Mouse (Mus musculus): ENCODE results near the gene Abcg2. TPM values are rescaled to one million over a fixed set of nuclear protein-coding genes. Genes with fewer than 3 reads are reported as not detected.

The Abcg2 gene
- total RNA-seq, 2 experiments from 2014 or later, result 32.0 to 35.0 TPM

DNA sequence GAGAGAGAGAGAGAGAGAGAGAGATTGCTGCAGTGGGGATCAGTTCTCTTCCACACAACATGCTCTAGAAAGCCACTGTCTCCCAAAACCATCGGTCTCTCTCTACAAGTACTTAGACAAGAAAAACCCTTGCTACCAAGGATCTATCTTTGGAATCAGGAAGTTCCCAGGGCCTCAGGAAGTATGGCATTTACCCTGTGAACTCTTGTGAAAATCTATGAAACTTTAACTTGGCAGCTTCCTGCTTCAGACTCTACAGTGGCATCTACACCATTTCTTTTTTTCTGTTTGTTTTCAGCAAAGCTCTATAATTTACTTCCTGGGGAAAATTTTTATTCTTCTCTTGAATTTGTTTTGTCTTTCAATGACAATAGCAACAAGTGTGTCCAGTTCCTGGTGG is 150.8 kb downstream of the Abcg2 start:
- DNase-seq, result no peak
- intact Hi-C loops (cut with DNase I), result no loop called here

Other genes with a start within 250 kb of the Abcg2 start
- gene Vmn1r30, start 141.1 kb upstream of the Abcg2 start, total RNA-seq (2021), result not detected
- gene Vmn1r31, start 109.2 kb upstream of the Abcg2 start, total RNA-seq (2021), result not detected
- gene Herc3, start 246.9 kb downstream of the Abcg2 start, total RNA-seq (2021), result 10 to 100 TPM; 28.7 to 61.1 TPM